Comparison of ENCODE assay signal across 31 mouse cellular contexts in the genomic region with DNA sequence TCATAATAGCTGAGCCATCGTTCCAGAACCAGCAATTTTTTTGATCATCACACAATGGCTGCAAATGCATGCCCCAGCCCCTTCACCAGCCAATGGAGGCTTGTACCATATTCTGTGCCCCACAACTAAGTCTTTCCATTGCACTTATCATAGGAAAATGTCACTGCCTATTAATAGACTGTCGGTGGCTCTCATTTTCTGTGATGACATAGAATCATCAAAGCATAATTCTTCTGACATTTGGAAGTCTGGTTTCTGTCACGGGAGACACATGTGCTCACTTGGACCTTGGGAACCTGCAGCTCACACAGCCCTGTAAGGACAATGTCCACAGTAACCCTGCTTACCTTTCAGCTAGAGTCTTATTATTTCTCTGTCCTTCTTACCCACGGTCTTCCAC. TPM values are rescaled to one million over a fixed set of nuclear protein-coding genes. Genes with fewer than 3 reads are reported as not detected.
DNase-seq lines count a peak whose midpoint lies in the region; ATAC-seq and TF ChIP-seq lines count a peak whose summit lies in the region.
"Had no signal": no experiment of that assay in that cellular context is flagged by ENCODE, and none has a peak within 500 bp of the region (broad histone marks: within the 10 kb centered on the region; RNA-seq: fewer than 3 reads in every experiment).

No protein-coding gene starts in this region.

- TF ChIP-seq CTCF in left cerebral cortex, adult 2 months (IDR thresholded peaks at IDR 0.05) = no peak

- no peaks in the 10 kb centered on the region for H3K36me3 ChIP-seq in heart, embryonic 14.5 days (ENCODE audit: control insufficient read depth, insufficient read depth, low read length)
- no peaks in the 10 kb centered on the region for H3K36me3 ChIP-seq in heart, embryonic 10.5 days
- H3K36me3 ChIP-seq: embryonic facial prominence, embryonic 10.5 days; embryonic facial prominence, embryonic 15.5 days; forebrain, embryonic 12.5 days; hindbrain, embryonic 13.5 days; limb, embryonic 13.5 days; lung, embryonic 15.5 days; midbrain, embryonic 10.5 days; midbrain, embryonic 15.5 days; neural tube, embryonic 15.5 days had no signal

- no peak for ATAC-seq in heart, embryonic 14.5 days (ENCODE audit: insufficient number of reproducible peaks, insufficient read depth, low FRiP score, low read depth)
- ATAC-seq: intestine, embryonic 16.5 days; midbrain, embryonic 15.5 days had no signal

- no peaks in the 10 kb centered on the region for H3K9me3 ChIP-seq in heart, embryonic 14.5 days (ENCODE audit: control insufficient read depth, low read length)
- H3K9me3 ChIP-seq in heart, embryonic 10.5 days = no peaks in the 10 kb centered on the region
- H3K9me3 ChIP-seq: embryonic facial prominence, embryonic 10.5 days; embryonic facial prominence, embryonic 15.5 days; forebrain, embryonic 12.5 days; hindbrain, embryonic 13.5 days; limb, embryonic 13.5 days; lung, embryonic 15.5 days; midbrain, embryonic 10.5 days; midbrain, embryonic 15.5 days; neural tube, embryonic 15.5 days had no signal

- intact Hi-C loops in left cerebral cortex, adult 2 months (cut with DNase I) = loop anchor here (2.0 to 5.0 kb wide), 4 partner anchors 56 to 149 kb away; partner anchors contain the start of gene Gpm6a

- no peak overlapping the region for H3K4me2 ChIP-seq in heart, embryonic 14.5 days (ENCODE audit: low read length)
- H3K4me2 ChIP-seq: embryonic facial prominence, embryonic 15.5 days; forebrain, embryonic 12.5 days; hindbrain, embryonic 13.5 days; limb, embryonic 13.5 days; liver, embryonic 11.5 days; lung, embryonic 15.5 days; midbrain, embryonic 15.5 days; neural tube, embryonic 15.5 days had no signal

- H3K4me1 ChIP-seq in heart, embryonic 14.5 days (ENCODE audit: control insufficient read depth in 2 of 2, insufficient read depth in 2 of 2, low read length in 2 of 2) = peaks cover 0 to 3% of the 10 kb centered on the region in 2 experiments; a peak in 2 of 4 replicates
- no peaks in the 10 kb centered on the region for H3K4me1 ChIP-seq in heart, embryonic 10.5 days
- H3K4me1 ChIP-seq: embryonic facial prominence, embryonic 10.5 days; embryonic facial prominence, embryonic 15.5 days; forebrain, embryonic 12.5 days; hindbrain, embryonic 13.5 days; limb, embryonic 13.5 days; lung, embryonic 15.5 days; midbrain, embryonic 10.5 days; midbrain, embryonic 15.5 days; neural tube, embryonic 15.5 days had no signal

- DNase-seq in heart, embryonic 10.5 days (ENCODE audit: low spot score) = no peak
- DNase-seq in heart, postnatal 4 days = peak; percentile 8
- DNase-seq in heart, adult 18-20 months = no peak
- no peak for DNase-seq in left cerebral cortex, adult 2 months (ENCODE audit: extremely low spot score in 1 of 2, low spot score in 2 of 2)
- DNase-seq in left cerebral cortex, adult 11 months (ENCODE audit: low spot score) = no peak
- no peak for DNase-seq in cerebellum, adult 11 months
- DNase-seq: adrenal gland, postnatal 25 days; B cell, adult 2 months; cerebellum, adult 2 months; cerebellum, postnatal 14 days; gastrocnemius, adult 2 months; gastrocnemius, postnatal 36 days; retina, postnatal 1 day; spleen, adult 18-20 months; thymus, postnatal 14 days had no signal

- peak overlapping the region; percentile 2 to 14; a peak in 2 of 4 replicates for H3K27ac ChIP-seq in heart, embryonic 14.5 days (replicated peaks in 1 of 2; ENCODE audit: control insufficient read depth in 1 of 2, insufficient read depth in 1 of 2, low read depth in 2 of 2, low read length in 2 of 2)
- H3K27ac ChIP-seq in heart, embryonic 10.5 days = no peak overlapping the region
- H3K27ac ChIP-seq in left cerebral cortex, adult 2 months = peak overlapping the region; percentile 96
- H3K27ac ChIP-seq: embryonic facial prominence, embryonic 10.5 days; embryonic facial prominence, embryonic 15.5 days; forebrain, embryonic 12.5 days; gastrocnemius, adult 2 months; hindbrain, embryonic 13.5 days; limb, embryonic 13.5 days; lung, embryonic 15.5 days; midbrain, embryonic 10.5 days; midbrain, embryonic 15.5 days; neural tube, embryonic 15.5 days had no signal

- H3K27me3 ChIP-seq in heart, embryonic 14.5 days (ENCODE audit: control insufficient read depth, insufficient read depth, low read length) = no peaks in the 10 kb centered on the region
- H3K27me3 ChIP-seq in heart, embryonic 10.5 days (ENCODE audit: insufficient read depth, poor library complexity, severe bottlenecking) = no peaks in the 10 kb centered on the region
- H3K27me3 ChIP-seq: embryonic facial prominence, embryonic 15.5 days; forebrain, embryonic 12.5 days; hindbrain, embryonic 13.5 days; limb, embryonic 13.5 days; lung, embryonic 15.5 days; midbrain, embryonic 15.5 days; neural tube, embryonic 15.5 days had no signal

- no peak overlapping the region for H3K4me3 ChIP-seq in heart, embryonic 14.5 days (ENCODE audit: control insufficient read depth in 1 of 2, insufficient read depth in 1 of 2, low read depth in 1 of 2, low read length in 2 of 2)
- H3K4me3 ChIP-seq in heart, embryonic 10.5 days = no peak overlapping the region
- H3K4me3 ChIP-seq in left cerebral cortex, adult 2 months = peak overlapping the region; percentile 27
- H3K4me3 ChIP-seq: embryonic facial prominence, embryonic 10.5 days; embryonic facial prominence, embryonic 15.5 days; forebrain, embryonic 12.5 days; gastrocnemius, adult 2 months; hindbrain, embryonic 13.5 days; limb, embryonic 13.5 days; lung, embryonic 15.5 days; midbrain, embryonic 10.5 days; midbrain, embryonic 15.5 days; neural tube, embryonic 15.5 days had no signal

- WGBS in heart, embryonic 14.5 days = 37% methylated on average over 4 of the region's 4 CpGs
- 80% methylated on average over 4 of the region's 4 CpGs for WGBS in heart, embryonic 10.5 days

- no peak overlapping the region for H3K9ac ChIP-seq in heart, embryonic 14.5 days (ENCODE audit: low read length)
- H3K9ac ChIP-seq: embryonic facial prominence, embryonic 15.5 days; forebrain, embryonic 12.5 days; hindbrain, embryonic 13.5 days; limb, embryonic 13.5 days; lung, embryonic 15.5 days; midbrain, embryonic 15.5 days; neural tube, embryonic 15.5 days had no signal

RNA-seq across cellular contexts. Expression of gene Wdr17, which starts 0.4 kb away (rescaled TPM):
- polyA plus RNA-seq in heart, embryonic 14.5 days (2014; fragmentation: Nextera tagmentation; extraction: Ambion mirVana) = 0.53 and 0.86 TPM in 2 replicates
- polyA plus RNA-seq in heart, embryonic 10.5 days (2016; fragmentation: Nextera tagmentation; extraction: Ambion mirVana) = 0.72 and 0.76 TPM in 2 replicates
- not detected for total RNA-seq in heart, postnatal 4 days (2021)
- total RNA-seq in heart, adult 18-20 months (2021) = not detected
- 10 to 100 TPM; 40.9 to 44.5 TPM for total RNA-seq in left cerebral cortex, adult 2 months (2021)
- total RNA-seq: heart, postnatal 25 days; megakaryocyte progenitor cell, adult 5-6 weeks had no signal
- polyA plus RNA-seq: large intestine, adult 2 months; liver, embryonic 16.5 days had no signal

Comparison
In these comparisons a context has a peak if more than half of its experiments do, and no peak if none do; other contexts are left out.
1. RNA of gene Wdr17, which starts 0.4 kb away (total RNA-seq): 40.9 to 44.5 TPM in left cerebral cortex, adult 2 months; not detected in heart, postnatal 4 days and not detected in heart, adult 18-20 months; every median in the first group is over 10 times any median in the second.